Mouse (Mus musculus): ENCODE measurements at regions not wholly inside any gene's neighbourhood (a gene's known extent, or its start where the extent isn't known, plus 50 kb on each side); places are given as distances from the start of the nearest gene placed in this dataset.

- intact Hi-C loops (cut with DNase I) = no loop called here
- DNase-seq (ENCODE audit: extremely low spot score in 1 of 2, low spot score in 2 of 2) = no peak
These were observed 142.9 kb upstream of the Hs6st1 start for GRCm38 (mm10) chr1:35925301-35925700.

- intact Hi-C loops (cut with DNase I) = no loop called here
- DNase-seq (ENCODE audit: extremely low spot score in 1 of 2, low spot score in 2 of 2) = no peak
These were observed 141.8 kb upstream of the Hs6st1 start for GRCm38 (mm10) chr1:35926191-35927048.

GRCm38 (mm10) chr1:35927049-35927415, 141.2 kb upstream of the Hs6st1 start:
- intact Hi-C loops (cut with DNase I) = no loop called here
- DNase-seq (ENCODE audit: extremely low spot score in 1 of 2, low spot score in 2 of 2) = no peak

- no peak for DNase-seq (ENCODE audit: extremely low spot score in 1 of 2, low spot score in 2 of 2)
- intact Hi-C loops (cut with DNase I) = no loop called here
These were observed 137.8 kb upstream of the Hs6st1 start for GRCm38 (mm10) chr1:35930351-35930750.

- intact Hi-C loops (cut with DNase I) = no loop called here
These were observed 137.1 kb upstream of the Hs6st1 start for GRCm38 (mm10) chr1:35931056-35931455.

GRCm38 (mm10) chr1:35933511-35933910, 134.7 kb upstream of the Hs6st1 start:
- intact Hi-C loops (cut with DNase I) = no loop called here
- DNase-seq (ENCODE audit: extremely low spot score in 1 of 2, low spot score in 2 of 2) = no peak

More at GRCm38 (mm10) chr1:35931056-35931455, 137.1 kb upstream of the Hs6st1 start:
- no peak for DNase-seq (ENCODE audit: extremely low spot score in 1 of 2, low spot score in 2 of 2)

GRCm38 (mm10) chr1:35935099-35935651, 133.0 kb upstream of the Hs6st1 start:
- intact Hi-C loops (cut with DNase I) = no loop called here

GRCm38 (mm10) chr1:35936362-35937093, 131.7 kb upstream of the Hs6st1 start:
- intact Hi-C loops (cut with DNase I) = no loop called here
- no peak for DNase-seq (ENCODE audit: extremely low spot score in 1 of 2, low spot score in 2 of 2)

More at GRCm38 (mm10) chr1:35935099-35935651, 133.0 kb upstream of the Hs6st1 start:
- peak in 1 of 2 experiments; percentile 61 for DNase-seq (ENCODE audit: extremely low spot score in 1 of 2, low spot score in 2 of 2)

- DNase-seq (ENCODE audit: extremely low spot score in 1 of 2, low spot score in 2 of 2) = no peak
- intact Hi-C loops (cut with DNase I) = no loop called here
These were observed 128.0 kb upstream of the Hs6st1 start for GRCm38 (mm10) chr1:35940236-35940635.

GRCm38 (mm10) chr1:35941642-35942077, 126.5 kb upstream of the Hs6st1 start:
- intact Hi-C loops (cut with DNase I) = no loop called here
- no peak for DNase-seq (ENCODE audit: extremely low spot score in 1 of 2, low spot score in 2 of 2)

GRCm38 (mm10) chr1:35942222-35942621, 126.0 kb upstream of the Hs6st1 start:
- no peak for DNase-seq (ENCODE audit: extremely low spot score in 1 of 2, low spot score in 2 of 2)
- intact Hi-C loops (cut with DNase I) = no loop called here

- DNase-seq (ENCODE audit: extremely low spot score in 1 of 2, low spot score in 2 of 2) = no peak
- intact Hi-C loops (cut with DNase I) = no loop called here
These were observed 124.4 kb upstream of the Hs6st1 start for GRCm38 (mm10) chr1:35943800-35944199.

GRCm38 (mm10) chr1:35944376-35944775, 123.8 kb upstream of the Hs6st1 start:
- intact Hi-C loops (cut with DNase I) = no loop called here
- no peak for DNase-seq (ENCODE audit: extremely low spot score in 1 of 2, low spot score in 2 of 2)

- intact Hi-C loops (cut with DNase I) = no loop called here
- no peak for DNase-seq (ENCODE audit: extremely low spot score in 1 of 2, low spot score in 2 of 2)
These were observed 123.4 kb upstream of the Hs6st1 start for GRCm38 (mm10) chr1:35944849-35945248.

GRCm38 (mm10) chr1:35945596-35945995, 122.6 kb upstream of the Hs6st1 start:
- intact Hi-C loops (cut with DNase I) = no loop called here
- no peak for DNase-seq (ENCODE audit: extremely low spot score in 1 of 2, low spot score in 2 of 2)

GRCm38 (mm10) chr1:35948104-35948503, 120.1 kb upstream of the Hs6st1 start:
- intact Hi-C loops (cut with DNase I) = no loop called here
- no peak for DNase-seq (ENCODE audit: extremely low spot score in 1 of 2, low spot score in 2 of 2)

GRCm38 (mm10) chr1:35951082-35951481, 117.1 kb upstream of the Hs6st1 start:
- intact Hi-C loops (cut with DNase I) = no loop called here
- peak in 1 of 2 experiments; percentile 54 for DNase-seq (ENCODE audit: extremely low spot score in 1 of 2, low spot score in 2 of 2)

GRCm38 (mm10) chr1:35953721-35954120, 114.5 kb upstream of the Hs6st1 start:
- DNase-seq (ENCODE audit: extremely low spot score in 1 of 2, low spot score in 2 of 2) = no peak
- intact Hi-C loops (cut with DNase I) = no loop called here

GRCm38 (mm10) chr1:35957425-35958372, 110.5 kb upstream of the Hs6st1 start:
- intact Hi-C loops (cut with DNase I) = no loop called here
- no peak for DNase-seq (ENCODE audit: extremely low spot score in 1 of 2, low spot score in 2 of 2)
